In the genomic region with DNA sequence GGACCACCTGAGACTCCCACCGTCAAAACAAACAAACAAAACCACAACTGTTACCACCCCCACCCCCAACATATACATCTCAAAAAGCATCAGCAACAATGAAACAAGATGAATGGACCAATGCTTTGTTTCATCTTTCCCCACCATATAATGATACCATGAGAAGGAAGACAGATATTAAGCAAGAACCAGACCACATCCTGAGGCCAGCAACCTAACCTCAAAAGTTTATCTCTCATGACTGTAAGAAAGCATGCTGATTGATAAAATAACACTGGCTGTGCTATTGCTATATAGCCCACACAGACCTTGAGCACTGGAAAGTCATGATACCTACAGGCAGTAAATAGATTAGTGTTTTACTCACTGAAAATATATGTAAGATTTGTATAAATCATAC, we compare ENCODE assay signal across 20 mouse cellular contexts.
A peak's percentile ranks its signal among the peaks of the same experiment; 100 is the strongest.
DNase-seq lines count a peak whose midpoint lies in the region; ATAC-seq lines count a peak whose summit lies in the region.
"Had no signal": no experiment of that assay in that cellular context is flagged by ENCODE, and none has a peak within 500 bp of the region (broad histone marks: within the 10 kb centered on the region; RNA-seq: fewer than 3 reads in every experiment).

No protein-coding gene starts in this region.

- no peak overlapping the region for H3K9ac ChIP-seq in hindbrain, embryonic 11.5 days (ENCODE audit: low read depth, low read length)

- no peaks in the 10 kb centered on the region for H3K36me3 ChIP-seq in hindbrain, embryonic 11.5 days (ENCODE audit: control insufficient read depth, insufficient read depth, low read length)
- H3K36me3 ChIP-seq: G1E had no signal

- no peak overlapping the region for H3K4me2 ChIP-seq in hindbrain, embryonic 11.5 days (replicated peaks; ENCODE audit: low read depth, low read length)

- no peaks in the 10 kb centered on the region for H3K9me3 ChIP-seq in hindbrain, embryonic 11.5 days (ENCODE audit: control insufficient read depth, low read length)
- H3K9me3 ChIP-seq: G1E had no signal

- ATAC-seq in megakaryocyte, adult 5-6 weeks (ENCODE audit: poor library complexity, severe bottlenecking), result peak; percentile 60
- no peak for ATAC-seq in hindbrain, embryonic 11.5 days (ENCODE audit: low FRiP score)
- ATAC-seq: activated CD4-positive, CD25-positive, alpha-beta regulatory T cell, adult 4 months; CD4-positive, CD25-positive, alpha-beta regulatory T cell, adult 4 months; Patski had no signal

- H3K27me3 ChIP-seq in hindbrain, embryonic 11.5 days (ENCODE audit: control insufficient read depth, insufficient read depth, low read length), result no peaks in the 10 kb centered on the region
- H3K27me3 ChIP-seq: CH12.LX, Patski had no signal

- no peak overlapping the region for H3K4me3 ChIP-seq in hindbrain, embryonic 11.5 days (ENCODE audit: low read depth, low read length)

- H3K4me1 ChIP-seq in hindbrain, embryonic 11.5 days (replicated peaks; ENCODE audit: control insufficient read depth, insufficient read depth, low read length), result no peaks in the 10 kb centered on the region

- no peak overlapping the region for H3K27ac ChIP-seq in hindbrain, embryonic 11.5 days (ENCODE audit: low read depth, low read length)

- WGBS in hindbrain, embryonic 11.5 days, result 87% methylated on average over 1 of the region's 1 CpGs

- peak; percentile 54 for DNase-seq in 416B (ENCODE audit: low read depth)
- no peak for DNase-seq in hindbrain, embryonic 11.5 days (ENCODE audit: low spot score)
- DNase-seq in layer of hippocampus, postnatal 14 days (ENCODE audit: low spot score in 2 of 2), result no peak
- DNase-seq: adrenal gland, adult 2 months; adrenal gland, adult 8-10 months; adrenal gland, postnatal 10 days; adrenal gland, postnatal 14 days; adrenal gland, postnatal 25 days; adrenal gland, postnatal 36 days; B cell, adult 2 months; cerebellum, adult 11 months; cerebellum, adult 11-12 months; cerebellum, adult 18-20 months; cerebellum, adult 2 months had no signal
